Mouse (Mus musculus): ENCODE data around the gene Hoxb13. TPM values are rescaled to one million over a fixed set of nuclear protein-coding genes. Genes with fewer than 3 reads are reported as not detected.

The Hoxb13 gene
- polyA plus RNA-seq, 1 experiment from 2014 or later, result not detected

DNA sequence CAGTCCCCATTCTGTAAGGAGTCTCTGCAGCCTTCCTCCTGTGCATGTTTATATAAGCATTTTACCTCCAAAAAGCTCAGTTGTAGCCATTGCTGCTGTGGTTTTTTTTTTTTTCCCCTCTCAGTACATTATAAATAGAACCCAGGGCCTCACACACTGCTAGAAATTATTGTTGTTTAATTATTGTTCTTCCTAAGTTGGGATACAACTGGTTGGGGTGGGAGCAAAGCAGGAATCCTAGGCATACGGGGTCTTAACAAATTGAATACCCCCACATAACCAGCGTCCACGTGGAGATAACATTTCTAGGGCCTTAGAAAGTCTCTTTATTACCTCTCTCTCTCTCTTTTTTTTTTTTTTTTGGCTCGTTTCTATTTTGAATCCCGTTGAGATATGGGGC is 3.0 kb upstream of the Hoxb13 start:
- Histone ChIP-seq H3K4me2 (no peak overlapping the region), H3K27ac (no peak overlapping the region), H3K9me3 (replicated peaks) (no peaks in the 10 kb centered on the region), H3K27me3 (peaks cover 99% of the 10 kb centered on the region), H3K9ac (no peak overlapping the region), H3K4me3 (replicated peaks) (no peak overlapping the region), H3K4me1 (replicated peaks) (no peaks in the 10 kb centered on the region), H3K36me3 (no peaks in the 10 kb centered on the region)
- ATAC-seq (ENCODE audit: low read depth) (no peak), DNase-seq (no peak)
- 4% methylated on average over 5 of the region's 5 CpGs for WGBS (ENCODE audit: insufficient replicate concordance)

DNA sequence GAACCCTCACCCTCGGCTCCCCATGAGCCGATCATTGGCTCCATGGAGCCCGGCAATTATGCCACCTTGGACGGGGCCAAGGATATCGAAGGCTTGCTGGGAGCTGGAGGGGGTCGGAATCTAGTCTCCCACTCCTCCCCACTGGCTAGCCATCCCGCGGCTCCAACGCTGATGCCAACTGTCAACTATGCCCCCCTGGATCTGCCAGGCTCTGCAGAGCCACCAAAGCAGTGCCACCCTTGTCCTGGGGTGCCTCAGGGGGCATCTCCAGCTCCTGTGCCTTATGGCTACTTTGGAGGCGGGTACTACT is 240 bp downstream of the Hoxb13 start:
- no peak for DNase-seq
- H3K27ac ChIP-seq, result no peak overlapping the region
- no peak for ATAC-seq (ENCODE audit: low read depth)
- no peak overlapping the region for H3K9ac ChIP-seq
- peaks cover 99% of the 10 kb centered on the region for H3K27me3 ChIP-seq
- no peaks in the 10 kb centered on the region for H3K36me3 ChIP-seq
- 6% methylated on average over 10 of the region's 10 CpGs for WGBS (ENCODE audit: insufficient replicate concordance)
- no peak overlapping the region for H3K4me3 ChIP-seq (replicated peaks)
- no peak overlapping the region for H3K4me2 ChIP-seq
- no peaks in the 10 kb centered on the region for H3K9me3 ChIP-seq (replicated peaks)
- H3K4me1 ChIP-seq (replicated peaks), result no peaks in the 10 kb centered on the region

DNA sequence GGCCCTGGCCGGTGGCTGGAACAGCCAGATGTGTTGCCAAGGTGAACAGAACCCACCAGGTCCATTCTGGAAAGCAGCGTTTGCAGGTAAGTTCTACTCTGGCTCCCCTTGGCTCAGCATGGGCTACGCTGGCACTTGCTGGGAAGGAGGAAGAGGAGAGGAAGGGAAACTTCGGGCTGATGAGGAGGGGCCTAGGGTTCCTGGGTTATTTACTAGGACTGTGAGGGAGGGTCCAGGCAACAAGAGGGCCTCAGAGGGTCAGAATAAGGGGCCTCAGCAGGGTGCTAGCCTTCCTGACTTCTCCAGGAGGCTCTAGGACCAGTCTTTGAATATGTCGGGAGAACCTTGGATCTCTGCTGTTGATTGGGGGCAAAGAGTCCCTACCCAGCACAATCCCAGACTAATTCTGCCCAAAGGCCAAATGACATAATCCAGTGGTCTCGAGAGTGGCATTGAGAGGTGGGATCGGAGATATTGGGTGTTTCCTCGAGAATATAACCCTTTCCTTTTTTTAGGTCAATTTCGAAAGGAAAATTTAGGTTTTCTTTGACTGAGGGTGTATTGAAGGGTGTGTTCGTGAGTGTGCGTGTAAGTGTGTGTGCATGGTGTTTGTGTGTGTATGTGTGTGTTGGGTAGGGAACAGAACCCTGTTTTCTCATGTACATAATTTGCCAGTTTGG is 985 bp downstream of the Hoxb13 start:
- Histone ChIP-seq H3K27me3 (peaks cover 100% of the 10 kb centered on the region), H3K4me2 (no peak overlapping the region), H3K9ac (no peak overlapping the region), H3K27ac (no peak overlapping the region), H3K9me3 (replicated peaks) (no peaks in the 10 kb centered on the region), H3K4me3 (replicated peaks) (no peak overlapping the region), H3K4me1 (replicated peaks) (no peaks in the 10 kb centered on the region), H3K36me3 (no peaks in the 10 kb centered on the region)
- no peak for ATAC-seq (ENCODE audit: low read depth)
- 8% methylated on average over 11 of the region's 11 CpGs for WGBS (ENCODE audit: insufficient replicate concordance)
- no peak for DNase-seq

DNA sequence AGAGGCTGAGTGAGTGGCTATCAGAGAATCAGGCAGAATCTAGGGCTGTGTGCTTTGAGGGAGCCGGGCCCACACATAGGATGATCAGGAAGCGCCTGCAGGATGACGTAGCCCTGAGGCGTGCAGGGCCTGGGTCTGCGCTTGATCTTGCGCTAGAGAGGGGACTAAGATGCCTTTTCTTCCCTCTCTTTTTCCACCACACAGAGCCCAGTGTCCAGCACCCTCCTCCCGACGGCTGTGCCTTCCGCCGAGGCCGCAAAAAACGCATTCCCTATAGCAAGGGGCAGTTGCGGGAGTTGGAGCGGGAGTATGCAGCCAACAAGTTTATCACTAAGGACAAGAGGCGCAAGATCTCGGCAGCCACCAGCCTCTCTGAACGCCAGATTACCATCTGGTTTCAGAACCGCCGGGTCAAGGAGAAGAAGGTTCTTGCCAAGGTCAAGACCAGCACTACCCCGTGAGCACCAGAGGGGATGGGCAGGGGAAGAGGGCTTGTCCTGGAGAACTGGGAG is 1.7 kb downstream of the Hoxb13 start:
- Histone ChIP-seq H3K4me2 (no peak overlapping the region), H3K27ac (no peak overlapping the region), H3K9me3 (replicated peaks) (no peaks in the 10 kb centered on the region), H3K36me3 (no peaks in the 10 kb centered on the region), H3K9ac (no peak overlapping the region), H3K4me1 (replicated peaks) (no peaks in the 10 kb centered on the region), H3K4me3 (replicated peaks) (no peak overlapping the region), H3K27me3 (peaks cover 100% of the 10 kb centered on the region)
- WGBS (ENCODE audit: insufficient replicate concordance), result 2% methylated on average over 20 of the region's 20 CpGs
- ATAC-seq (ENCODE audit: low read depth) (no peak), DNase-seq (no peak)

DNA sequence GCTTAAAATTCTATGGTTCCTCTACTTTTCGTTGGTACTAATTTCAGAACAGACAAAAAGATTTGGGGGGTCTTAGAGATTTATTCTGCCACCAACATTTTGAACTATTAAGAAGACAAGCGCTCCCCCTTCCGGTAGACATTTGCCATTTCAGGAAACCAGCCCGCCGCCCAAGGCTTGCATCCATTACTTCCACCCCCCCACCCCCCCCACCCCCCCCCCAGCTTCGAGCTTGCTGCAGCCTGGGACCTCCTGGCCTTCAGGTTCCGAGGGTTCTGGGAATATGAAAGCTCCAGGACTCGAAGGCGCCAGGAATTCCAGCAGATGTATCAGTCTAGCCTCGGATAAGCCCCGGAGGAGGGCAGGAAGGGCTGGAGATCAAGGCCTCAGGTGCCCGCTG is 4.5 kb downstream of the Hoxb13 start:
- H3K9ac ChIP-seq, result no peak overlapping the region
- DNase-seq, result no peak
- no peak overlapping the region for H3K4me3 ChIP-seq (replicated peaks)
- WGBS (ENCODE audit: insufficient replicate concordance), result under 1% methylated on average over 12 of the region's 12 CpGs
- H3K27ac ChIP-seq, result no peak overlapping the region
- no peaks in the 10 kb centered on the region for H3K9me3 ChIP-seq (replicated peaks)
- H3K36me3 ChIP-seq, result no peaks in the 10 kb centered on the region
- no peak overlapping the region for H3K4me2 ChIP-seq
- ATAC-seq (ENCODE audit: low read depth), result no peak
- H3K4me1 ChIP-seq (replicated peaks), result no peaks in the 10 kb centered on the region
- peaks cover 100% of the 10 kb centered on the region for H3K27me3 ChIP-seq

DNA sequence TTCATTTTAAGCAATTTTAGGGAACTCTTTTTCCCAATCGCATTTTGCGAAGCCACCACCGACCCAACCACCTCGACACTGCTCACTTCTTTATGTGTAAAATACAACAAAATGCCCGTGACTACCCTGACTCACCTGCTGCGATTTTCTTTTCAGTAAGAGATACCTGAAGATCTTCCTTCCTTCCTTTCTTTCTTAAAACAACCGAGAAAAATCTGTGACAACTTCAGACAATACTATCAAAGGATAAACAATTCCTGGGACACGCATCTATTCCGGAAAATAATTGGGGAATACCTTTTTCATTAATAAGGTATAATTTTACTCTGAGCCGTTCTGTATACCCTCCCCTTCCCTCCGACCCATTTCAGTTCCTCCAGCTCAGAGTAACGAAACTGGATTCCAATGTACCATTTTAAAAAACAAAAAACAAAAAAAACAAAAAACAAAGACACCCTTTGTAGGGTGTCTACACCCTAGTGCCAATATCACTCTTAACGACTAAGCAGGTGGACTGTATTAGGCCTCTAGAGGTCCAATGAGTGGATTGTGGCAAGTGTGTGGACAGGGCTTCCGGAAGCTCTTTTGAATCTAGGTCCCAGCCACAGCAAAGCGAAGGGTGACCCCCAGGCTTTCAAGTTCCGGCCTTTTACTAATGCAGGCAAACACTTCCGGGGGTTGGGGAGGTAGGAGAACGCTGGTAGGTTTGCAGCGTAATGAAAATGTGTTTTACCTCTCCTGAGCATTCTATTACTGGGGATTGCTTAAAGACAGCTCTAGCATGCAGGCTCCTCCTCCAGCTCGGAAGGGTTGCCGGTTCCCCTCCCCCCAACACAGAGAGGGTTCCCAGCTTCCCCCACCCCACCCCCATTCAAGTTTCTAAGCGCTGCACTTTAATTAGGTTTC is 5.3 kb downstream of the Hoxb13 start:
- H3K36me3 ChIP-seq, result no peaks in the 10 kb centered on the region
- H3K4me1 ChIP-seq (replicated peaks), result no peaks in the 10 kb centered on the region
- no peak for ATAC-seq (ENCODE audit: low read depth)
- no peaks in the 10 kb centered on the region for H3K9me3 ChIP-seq (replicated peaks)
- H3K4me2 ChIP-seq, result no peak overlapping the region
- no peak overlapping the region for H3K27ac ChIP-seq
- peaks cover 100% of the 10 kb centered on the region for H3K27me3 ChIP-seq
- 3% methylated on average over 22 of the region's 22 CpGs for WGBS (ENCODE audit: insufficient replicate concordance)
- no peak overlapping the region for H3K4me3 ChIP-seq (replicated peaks)
- no peak overlapping the region for H3K9ac ChIP-seq
- no peak for DNase-seq

DNA sequence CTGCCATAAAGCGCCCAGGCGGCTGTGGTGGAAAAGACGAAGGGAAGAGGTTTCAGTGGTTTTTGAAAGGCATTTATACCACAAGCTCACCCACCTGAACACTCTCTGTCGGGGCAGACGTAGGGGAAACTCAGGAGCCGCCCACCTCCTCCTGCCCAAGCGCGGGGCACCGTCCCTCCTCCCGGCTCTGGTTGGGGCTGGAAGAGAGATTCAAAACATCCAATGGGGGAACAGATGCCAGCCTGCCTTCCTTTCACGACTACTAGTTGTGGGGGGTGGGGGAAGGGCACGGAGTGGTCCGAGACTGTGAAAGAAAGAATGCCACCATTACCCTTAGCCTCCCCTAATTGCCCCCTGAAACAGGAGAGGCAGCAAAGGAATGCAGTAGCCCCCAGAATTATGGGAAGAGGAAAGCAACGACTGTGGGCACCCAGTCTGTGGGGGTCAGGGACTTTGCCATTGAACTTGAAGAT is 6.1 kb downstream of the Hoxb13 start:
- Histone ChIP-seq H3K4me1 (replicated peaks) (no peaks in the 10 kb centered on the region), H3K4me3 (replicated peaks) (no peak overlapping the region), H3K27ac (no peak overlapping the region), H3K4me2 (no peak overlapping the region), H3K9me3 (replicated peaks) (no peaks in the 10 kb centered on the region), H3K36me3 (no peaks in the 10 kb centered on the region), H3K27me3 (peaks cover 100% of the 10 kb centered on the region), H3K9ac (no peak overlapping the region)
- ATAC-seq (ENCODE audit: low read depth), result no peak
- 4% methylated on average over 14 of the region's 14 CpGs for WGBS (ENCODE audit: insufficient replicate concordance)
- no peak for DNase-seq

DNA sequence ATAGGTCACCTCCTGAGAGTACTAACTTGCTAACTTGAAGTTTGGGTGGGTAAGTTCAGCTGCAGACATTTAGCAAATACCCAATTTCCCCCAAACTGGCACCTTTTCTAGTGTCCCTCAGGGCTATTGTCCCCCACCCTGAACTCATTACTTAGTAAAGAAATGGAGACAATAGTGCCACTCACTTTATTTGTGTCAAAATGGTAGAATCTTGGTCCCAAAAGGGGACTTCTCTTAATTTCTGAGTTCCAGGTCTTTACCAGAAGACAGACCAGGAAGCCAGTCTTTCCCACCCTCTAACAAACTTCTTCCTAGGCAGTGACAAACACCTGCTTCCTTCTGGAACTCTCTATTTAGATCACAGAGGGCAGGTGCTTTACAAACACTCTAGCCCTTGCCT is 7.6 kb downstream of the Hoxb13 start:
- H3K9me3 ChIP-seq (replicated peaks), result no peaks in the 10 kb centered on the region
- no peak overlapping the region for H3K4me3 ChIP-seq (replicated peaks)
- DNase-seq (no peak), ATAC-seq (ENCODE audit: low read depth) (no peak)
- no peaks in the 10 kb centered on the region for H3K36me3 ChIP-seq
- no peak overlapping the region for H3K9ac ChIP-seq
- no peak overlapping the region for H3K4me2 ChIP-seq
- H3K27me3 ChIP-seq, result peaks cover 100% of the 10 kb centered on the region
- H3K4me1 ChIP-seq (replicated peaks), result no peaks in the 10 kb centered on the region
- no peak overlapping the region for H3K27ac ChIP-seq

DNA sequence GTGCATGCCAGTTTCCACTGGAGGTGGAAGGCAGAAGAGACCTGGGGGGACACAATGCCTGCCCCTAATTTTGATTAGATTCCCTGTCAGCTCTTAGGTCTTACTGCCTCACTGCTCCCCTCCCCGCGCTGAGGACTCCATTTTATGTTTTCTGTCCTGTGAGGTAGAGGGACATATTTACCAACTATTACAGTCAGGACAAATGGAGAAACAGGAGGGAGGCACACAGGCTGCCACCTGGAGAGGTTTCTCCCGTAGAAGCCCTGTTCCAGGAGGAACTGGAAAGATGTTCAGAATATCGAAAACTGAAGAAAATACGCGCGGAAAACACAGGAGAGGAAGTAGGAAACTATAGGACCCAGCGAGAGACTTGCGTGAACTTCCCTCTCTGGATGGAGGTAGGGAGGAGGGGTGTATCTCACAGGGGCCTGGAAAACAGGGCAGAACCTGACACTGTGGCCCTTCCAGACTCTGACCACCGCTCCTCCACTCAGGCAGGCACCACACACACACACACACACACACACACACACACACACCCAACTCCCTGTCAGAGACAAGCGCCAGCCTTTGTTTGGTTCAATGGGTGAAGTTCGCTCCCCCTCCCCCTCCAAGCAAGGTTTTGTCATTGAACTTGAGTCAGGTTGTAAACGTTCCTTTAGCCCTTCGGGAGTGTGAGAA is 8.4 kb downstream of the Hoxb13 start:
- H3K36me3 ChIP-seq, result no peaks in the 10 kb centered on the region
- no peaks in the 10 kb centered on the region for H3K9me3 ChIP-seq (replicated peaks)
- no peaks in the 10 kb centered on the region for H3K4me1 ChIP-seq (replicated peaks)
- H3K4me3 ChIP-seq (replicated peaks), result no peak overlapping the region
- 4% methylated on average over 14 of the region's 14 CpGs for WGBS (ENCODE audit: insufficient replicate concordance)
- DNase-seq, result no peak
- no peak for ATAC-seq (ENCODE audit: low read depth)
- peaks cover 100% of the 10 kb centered on the region for H3K27me3 ChIP-seq
- H3K27ac ChIP-seq, result no peak overlapping the region
- H3K4me2 ChIP-seq, result no peak overlapping the region
- no peak overlapping the region for H3K9ac ChIP-seq

DNA sequence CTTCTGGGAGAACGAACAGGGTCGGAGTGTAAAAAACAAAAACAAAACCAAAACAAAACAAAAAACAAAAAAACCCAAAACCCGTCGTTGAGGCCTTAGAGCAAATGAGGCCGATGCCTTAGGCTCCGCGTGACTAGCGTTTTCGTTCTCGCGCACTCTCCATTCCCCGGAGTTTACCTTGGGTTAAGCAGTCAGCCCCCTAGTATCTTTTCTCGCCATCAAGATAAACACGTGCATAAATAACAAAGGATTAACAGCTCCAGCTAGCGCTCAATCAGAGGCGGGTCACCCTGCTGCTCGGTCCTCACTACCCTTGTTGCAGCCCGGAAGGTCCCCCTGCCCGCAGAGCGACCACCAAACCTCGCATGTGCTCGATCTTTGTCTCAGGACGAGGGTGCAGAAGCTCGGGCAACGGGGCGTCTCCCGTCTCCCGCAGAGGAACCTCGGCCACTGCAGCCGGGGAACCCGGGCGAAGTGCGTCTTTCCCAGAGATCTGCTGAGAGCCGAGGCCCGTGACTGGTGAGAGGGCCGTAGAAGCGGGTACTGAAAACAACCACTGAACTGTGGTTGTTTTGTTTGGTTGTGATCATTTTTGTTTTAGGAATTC is 9.2 kb downstream of the Hoxb13 start:
- Histone ChIP-seq H3K4me3 (replicated peaks) (no peak overlapping the region), H3K27me3 (peaks cover 99% of the 10 kb centered on the region), H3K4me1 (replicated peaks) (no peaks in the 10 kb centered on the region), H3K4me2 (no peak overlapping the region), H3K27ac (no peak overlapping the region), H3K9ac (no peak overlapping the region), H3K36me3 (no peaks in the 10 kb centered on the region), H3K9me3 (replicated peaks) (no peaks in the 10 kb centered on the region)
- no peak for DNase-seq
- WGBS (ENCODE audit: insufficient replicate concordance), result 2% methylated on average over 37 of the region's 37 CpGs
- no peak for ATAC-seq (ENCODE audit: low read depth)

DNA sequence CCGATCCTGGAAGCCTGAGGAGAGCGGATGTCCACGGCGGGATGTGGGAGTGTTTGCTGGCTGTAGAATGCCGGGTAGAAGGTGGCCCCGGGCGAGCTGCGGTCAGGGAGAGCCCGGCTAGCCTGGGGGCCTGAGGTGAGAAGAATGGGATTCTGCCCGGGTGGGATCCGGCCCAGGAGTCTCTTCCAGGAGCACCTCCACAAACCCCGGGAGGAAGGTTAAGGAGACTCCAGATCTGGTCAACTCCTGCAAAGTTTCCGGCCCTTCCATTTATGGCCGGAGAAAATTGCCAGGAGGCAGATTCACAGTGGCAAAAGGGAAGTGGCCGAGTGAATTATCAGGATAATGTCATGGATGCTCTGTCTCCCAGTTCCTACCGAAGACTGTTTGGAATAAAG is 9.7 kb downstream of the Hoxb13 start:
- Histone ChIP-seq H3K36me3 (no peaks in the 10 kb centered on the region), H3K27ac (no peak overlapping the region), H3K4me3 (replicated peaks) (no peak overlapping the region), H3K4me1 (replicated peaks) (no peaks in the 10 kb centered on the region), H3K4me2 (no peak overlapping the region), H3K27me3 (peaks cover 99% of the 10 kb centered on the region), H3K9me3 (replicated peaks) (no peaks in the 10 kb centered on the region), H3K9ac (no peak overlapping the region)
- 4% methylated on average over 16 of the region's 16 CpGs for WGBS (ENCODE audit: insufficient replicate concordance)
- DNase-seq, result no peak
- ATAC-seq (ENCODE audit: low read depth), result no peak
